Mouse (Mus musculus) heart, adult 8-10 months (tissue): ENCODE results near the gene Sat1. TPM values are rescaled to one million over a fixed set of nuclear protein-coding genes. Genes with fewer than 3 reads are reported as not detected.

Source experiments
- DNase-seq: peaks from one replicate; pipeline ENCODE4 v3.0.0; 2022; ENCODE audit warnings: low spot score
- total RNA-seq, 4 experiments: library from RNA; stranded (reverse); gene quantifications; 2 replicates each; pipeline ENCODE4 v1.2.4; 2022

Gene Sat1
- total RNA-seq, 4 experiments from 2014 or later, result 20.5 to 45.5 (median 27.4) TPM

DNA sequence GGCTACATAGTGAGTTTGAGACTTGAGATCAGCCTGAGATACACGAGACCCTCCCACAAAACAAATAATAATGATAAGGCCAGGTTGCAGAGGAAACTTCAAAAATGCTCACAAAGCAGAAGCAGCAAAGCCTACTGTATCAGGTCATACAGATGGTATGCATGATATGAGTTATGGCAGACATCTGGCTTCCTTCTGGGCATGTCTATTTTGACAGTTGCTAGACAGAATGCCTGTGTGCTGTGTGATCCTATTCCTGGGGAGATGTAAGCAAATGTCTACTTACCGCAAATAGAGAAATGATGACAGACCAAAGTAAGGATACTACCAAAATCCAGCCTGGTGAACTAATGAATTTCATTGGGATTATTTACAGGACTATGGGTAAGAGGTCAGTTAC, 49.9 kb downstream of the Sat1 start:
- no peak for DNase-seq

DNA sequence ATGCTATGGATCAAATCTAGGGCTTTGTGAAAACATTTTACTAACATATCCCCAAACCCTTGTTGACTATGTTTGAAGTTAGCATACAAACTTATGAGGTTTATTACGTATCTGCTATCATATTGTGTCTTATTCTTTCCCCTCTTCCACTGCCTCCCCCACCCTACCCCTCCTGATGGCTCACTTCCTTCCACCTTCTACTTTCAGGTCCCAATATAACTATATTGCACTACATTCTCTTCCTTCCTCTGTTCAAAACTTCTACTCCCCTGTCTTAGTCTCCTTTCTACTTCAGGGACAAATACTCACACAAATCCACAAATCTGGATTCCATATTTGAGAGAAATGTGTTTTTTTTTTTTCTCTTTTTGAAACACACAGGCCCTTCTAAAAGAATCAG, 52.7 kb downstream of the Sat1 start:
- no peak for DNase-seq

Other genes with a start within 250 kb of the Sat1 start
- not detected for gene Magea8, start 220.6 kb downstream of the Sat1 start, total RNA-seq
- gene Magea5, start 153.3 kb downstream of the Sat1 start, total RNA-seq, result not detected
- not detected for gene Magea1, start 126.7 kb downstream of the Sat1 start, total RNA-seq
- not detected for gene Magea2, start 122.8 kb downstream of the Sat1 start, total RNA-seq
- not detected for gene Cldn34b2, start 88.0 kb downstream of the Sat1 start, total RNA-seq
- 10 to 100 TPM; 21.6 to 26.9 (median 24.6) TPM for gene Acot9, start 46.0 kb upstream of the Sat1 start, total RNA-seq
- 10 to 100 TPM; 20.8 to 29.0 (median 25.3) TPM for gene Prdx4, start 124.3 kb upstream of the Sat1 start, total RNA-seq